Mouse (Mus musculus) kidney, embryonic 14.5 days (tissue): ENCODE results near the gene Kmt2c. TPM values are rescaled to one million over a fixed set of nuclear protein-coding genes. Genes with fewer than 3 reads are reported as not detected.

Experiments used
- ATAC-seq: fragments of 200-750 bp; cut with Nextera tagmentation; 2 replicates; pipeline ENCODE4 v1.8.0; 2017; ENCODE audit warnings: moderate number of reproducible peaks, mild to moderate bottlenecking, moderate TSS enrichment, moderate library complexity; ENCODE audit not compliant: low FRiP score, low TSS enrichment
- H3K27ac ChIP-seq: fragments of 300-500 bp; sonication (generic); 2 replicates; pipeline ENCODE4 v1.5.1; 2014; ENCODE audit warnings: low read depth, mild to moderate bottlenecking, low read length, moderate library complexity, mixed read lengths
- H3K27me3 ChIP-seq: fragments of 300-500 bp; sonication (generic); 2 replicates; pipeline ENCODE4 v1.6.1; 2014; ENCODE audit warnings: mild to moderate bottlenecking, low read length; ENCODE audit not compliant: control insufficient read depth, insufficient read depth
- H3K36me3 ChIP-seq: fragments of 300-500 bp; sonication (generic); 2 replicates; pipeline ENCODE4 v1.6.1; 2014; ENCODE audit warnings: low read length, mixed read lengths; ENCODE audit not compliant: control insufficient read depth, insufficient read depth
- H3K4me1 ChIP-seq: fragments of 300-500 bp; sonication (generic); 2 replicates; pipeline ENCODE4 v1.6.1; 2014; ENCODE audit warnings: low read length, mixed read lengths; ENCODE audit not compliant: control insufficient read depth, insufficient read depth
- H3K4me2 ChIP-seq: fragments of 300-500 bp; sonication (generic); replicated peaks from 2 replicates; pipeline ENCODE4 v1.6.1; 2014; ENCODE audit warnings: low read depth, mild to moderate bottlenecking, low read length
- H3K4me3 ChIP-seq: fragments of 300-500 bp; sonication (generic); 2 replicates; pipeline ENCODE4 v1.5.1; 2014; ENCODE audit warnings: mild to moderate bottlenecking, low read length
- H3K9ac ChIP-seq: fragments of 300-500 bp; sonication (generic); 2 replicates; pipeline ENCODE4 v1.6.1; 2014; ENCODE audit warnings: low read depth, mild to moderate bottlenecking, low read length, moderate library complexity
- H3K9me3 ChIP-seq: fragments of 300-500 bp; sonication (generic); 2 replicates; pipeline ENCODE4 v1.6.1; 2016; ENCODE audit warnings: low read length; ENCODE audit not compliant: control insufficient read depth
- WGBS: fragments of 180-500 bp; shearing (Covaris S2); extraction: QIAGEN DNeasy Blood & Tissue Kit; methylation state at CpG from one replicate; pipeline ENCODE4 v1.1.7; 2014; 5-methylcytosine and 5-hydroxymethylcytosine counted together
- polyA plus RNA-seq: library from polyadenylated mRNA; unstranded; fragments of >200 nt; fragmentation: Nextera tagmentation; extraction: Ambion mirVana; gene quantifications from 2 replicates; pipeline ENCODE4 v1.2.1, GENCODE M21; 2014

Kmt2c gene
- polyA plus RNA-seq, 1 experiment from 2014 or later, result 23.2 TPM

GRCm38 (mm10) chr5:25268258-25268888, 230.2 kb downstream of the Kmt2c start:
- no peak for ATAC-seq
- peaks cover 53% of the 10 kb centered on the region for H3K36me3 ChIP-seq
- no peaks in the 10 kb centered on the region for H3K9me3 ChIP-seq
- H3K9ac ChIP-seq, result no peak overlapping the region
- 92% methylated on average over 4 of the region's 4 CpGs for WGBS
- no peaks in the 10 kb centered on the region for H3K4me1 ChIP-seq
- no peak overlapping the region for H3K4me3 ChIP-seq
- no peaks in the 10 kb centered on the region for H3K27me3 ChIP-seq
- no peak overlapping the region for H3K4me2 ChIP-seq
- H3K27ac ChIP-seq, result no peak overlapping the region

- Histone ChIP-seq H3K4me1 (no peaks in the 10 kb centered on the region), H3K9me3 (no peaks in the 10 kb centered on the region), H3K27ac (no peak overlapping the region), H3K27me3 (no peaks in the 10 kb centered on the region), H3K36me3 (peaks cover 52% of the 10 kb centered on the region), H3K9ac (no peak overlapping the region), H3K4me2 (no peak overlapping the region), H3K4me3 (no peak overlapping the region)
- WGBS, result 80% methylated on average over 7 of the region's 7 CpGs
- ATAC-seq, result no peak
Observed at GRCm38 (mm10) chr5:25262266-25262665, 236.3 kb downstream of the Kmt2c start.

- no peak overlapping the region for H3K27ac ChIP-seq
Observed at GRCm38 (mm10) chr5:25261452-25261851, 237.1 kb downstream of the Kmt2c start.

GRCm38 (mm10) chr5:25256686-25257085, 241.9 kb downstream of the Kmt2c start:
- no peak for ATAC-seq
- H3K4me3 ChIP-seq, result no peak overlapping the region
- no peaks in the 10 kb centered on the region for H3K27me3 ChIP-seq
- H3K4me1 ChIP-seq, result no peaks in the 10 kb centered on the region
- 90% methylated on average over 2 of the region's 2 CpGs for WGBS
- no peak overlapping the region for H3K27ac ChIP-seq
- no peaks in the 10 kb centered on the region for H3K9me3 ChIP-seq
- H3K9ac ChIP-seq, result no peak overlapping the region
- peaks cover 31% of the 10 kb centered on the region; the same call in 1 of the 2 replicates for H3K36me3 ChIP-seq
- no peak overlapping the region for H3K4me2 ChIP-seq

More at GRCm38 (mm10) chr5:25261452-25261851, 237.1 kb downstream of the Kmt2c start:
- H3K4me3 ChIP-seq, result no peak overlapping the region
- no peaks in the 10 kb centered on the region for H3K27me3 ChIP-seq
- peaks cover 47% of the 10 kb centered on the region for H3K36me3 ChIP-seq
- no peak overlapping the region for H3K4me2 ChIP-seq
- no peaks in the 10 kb centered on the region for H3K4me1 ChIP-seq
- H3K9ac ChIP-seq, result no peak overlapping the region
- WGBS, result 86% methylated on average over 6 of the region's 6 CpGs
- no peak for ATAC-seq
- no peaks in the 10 kb centered on the region for H3K9me3 ChIP-seq

- Histone ChIP-seq H3K9me3 (no peaks in the 10 kb centered on the region), H3K27ac (no peak overlapping the region)
- WGBS, result 87% methylated on average over 4 of the region's 4 CpGs
Observed at GRCm38 (mm10) chr5:25254491-25254890, 244.1 kb downstream of the Kmt2c start.

GRCm38 (mm10) chr5:25252825-25253544, 245.6 kb downstream of the Kmt2c start:
- Histone ChIP-seq H3K9ac (no peak overlapping the region), H3K27me3 (no peaks in the 10 kb centered on the region), H3K36me3 (peaks cover 26% of the 10 kb centered on the region; the same call in 1 of the 2 replicates), H3K4me2 (no peak overlapping the region), H3K27ac (peak overlapping the region; percentile 49), H3K4me3 (no peak overlapping the region), H3K9me3 (no peaks in the 10 kb centered on the region), H3K4me1 (no peaks in the 10 kb centered on the region)
- 75% methylated on average over 8 of the region's 8 CpGs for WGBS
- ATAC-seq, result 0 out of 2 replicates have a peak, but pooled peaks have one; percentile 32

More at GRCm38 (mm10) chr5:25254491-25254890, 244.1 kb downstream of the Kmt2c start:
- Histone ChIP-seq H3K27me3 (no peaks in the 10 kb centered on the region), H3K36me3 (peaks cover 33% of the 10 kb centered on the region; the same call in 1 of the 2 replicates), H3K9ac (no peak overlapping the region), H3K4me1 (no peaks in the 10 kb centered on the region), H3K4me3 (no peak overlapping the region), H3K4me2 (no peak overlapping the region)
- no peak for ATAC-seq

- Histone ChIP-seq H3K36me3 (peaks cover 22% of the 10 kb centered on the region; the same call in 1 of the 2 replicates), H3K9me3 (no peaks in the 10 kb centered on the region), H3K27me3 (no peaks in the 10 kb centered on the region), H3K27ac (peak overlapping the region; percentile 53), H3K4me3 (no peak overlapping the region), H3K4me2 (no peak overlapping the region), H3K9ac (no peak overlapping the region), H3K4me1 (no peaks in the 10 kb centered on the region)
- 53% methylated on average over 2 of the region's 2 CpGs for WGBS
- ATAC-seq, result 0 out of 2 replicates have a peak, but pooled peaks have one; percentile 32
Observed at GRCm38 (mm10) chr5:25252423-25252822, 246.2 kb downstream of the Kmt2c start.

- H3K27ac ChIP-seq, result peak overlapping the region; percentile 30; the same call in 1 of the 2 replicates
- no peak overlapping the region for H3K4me3 ChIP-seq
- no peak overlapping the region for H3K4me2 ChIP-seq
- no peak for ATAC-seq
- no peaks in the 10 kb centered on the region for H3K27me3 ChIP-seq
- H3K36me3 ChIP-seq, result peaks cover 6% of the 10 kb centered on the region; the same call in 1 of the 2 replicates
- no peaks in the 10 kb centered on the region for H3K9me3 ChIP-seq
- 79% methylated on average over 3 of the region's 3 CpGs for WGBS
- no peak overlapping the region for H3K9ac ChIP-seq
- H3K4me1 ChIP-seq, result no peaks in the 10 kb centered on the region
Observed at GRCm38 (mm10) chr5:25247036-25247435, 251.5 kb downstream of the Kmt2c start.

- 68% methylated on average over 1 of the region's 1 CpGs for WGBS
- Histone ChIP-seq H3K4me2 (no peak overlapping the region), H3K9ac (no peak overlapping the region), H3K27ac (peak overlapping the region; percentile 47), H3K4me3 (no peak overlapping the region), H3K27me3 (no peaks in the 10 kb centered on the region), H3K36me3 (peaks cover 5% of the 10 kb centered on the region; the same call in 1 of the 2 replicates), H3K4me1 (no peaks in the 10 kb centered on the region), H3K9me3 (no peaks in the 10 kb centered on the region)
- no peak for ATAC-seq
Observed at GRCm38 (mm10) chr5:25246473-25246865, 252.1 kb downstream of the Kmt2c start.
